Mouse (Mus musculus): Measurements from ENCODE around the gene Muc20. TPM values are rescaled to one million over a fixed set of nuclear protein-coding genes. Genes with fewer than 3 reads are reported as not detected.

Muc20 gene
- total RNA-seq, 1 experiment from 2014 or later = 0.15 TPM

GRCm38 (mm10) chr16:32796676-32797425, 384 bp downstream of the Muc20 start:
- DNase-seq = no peak

GRCm38 (mm10) chr16:32795177-32795576, 2.1 kb downstream of the Muc20 start:
- DNase-seq = no peak

- DNase-seq = no peak
Measured at GRCm38 (mm10) chr16:32790056-32790455, 7.2 kb downstream of the Muc20 start.

GRCm38 (mm10) chr16:32784840-32785239, 12.4 kb downstream of the Muc20 start:
- DNase-seq = no peak

- DNase-seq = no peak
Measured at GRCm38 (mm10) chr16:32783324-32784062, 13.7 kb downstream of the Muc20 start.

GRCm38 (mm10) chr16:32778956-32779355, 18.3 kb downstream of the Muc20 start:
- no peak for DNase-seq

DNA sequence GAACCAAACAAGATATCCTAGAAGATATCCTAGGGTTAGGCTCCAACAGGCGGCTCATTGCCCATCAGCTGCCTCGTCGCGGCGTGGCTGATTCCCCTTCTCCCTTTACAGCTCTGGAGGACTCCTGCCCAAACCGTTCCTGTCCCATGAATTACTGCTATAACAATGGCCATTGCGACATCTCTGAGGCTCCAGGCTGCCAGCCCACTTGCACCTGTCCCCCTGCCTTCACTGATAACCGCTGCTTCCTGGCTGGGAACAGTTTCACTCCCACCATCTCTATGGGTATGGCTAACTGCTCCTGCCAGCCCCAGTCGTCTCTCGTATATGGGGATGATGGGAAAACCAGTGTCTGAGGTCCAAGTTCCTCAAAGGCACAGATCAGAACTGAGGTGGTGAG, 20.6 kb downstream of the Muc20 start:
- no peak for DNase-seq

- no peak for DNase-seq
Measured at GRCm38 (mm10) chr16:32766904-32767303, 30.3 kb downstream of the Muc20 start.

- DNase-seq = no peak
Measured at GRCm38 (mm10) chr16:32764961-32765360, 32.3 kb downstream of the Muc20 start.

DNA sequence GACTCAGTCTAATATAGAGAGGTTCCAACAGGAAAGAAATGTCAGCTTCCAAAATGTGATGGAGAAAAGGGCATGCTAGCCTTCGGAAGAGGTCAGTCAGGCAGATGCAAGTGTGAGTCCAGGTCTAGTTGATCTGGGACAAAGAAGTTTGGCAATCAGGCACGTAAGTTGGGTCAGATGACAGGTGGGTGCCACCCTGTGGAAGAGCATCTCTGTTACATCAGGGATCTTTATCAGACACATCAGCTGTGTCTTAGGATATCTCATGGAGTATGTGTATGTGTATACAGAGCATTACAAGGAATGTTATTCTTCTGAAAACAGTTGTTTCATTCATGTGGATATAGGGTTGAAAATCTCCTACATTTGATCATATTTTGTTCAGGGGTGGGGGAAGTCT, 32.7 kb downstream of the Muc20 start:
- DNase-seq = no peak

- no peak for DNase-seq
Measured at GRCm38 (mm10) chr16:32750242-32751127, 46.8 kb downstream of the Muc20 start.

GRCm38 (mm10) chr16:32745852-32746251, 51.4 kb downstream of the Muc20 start:
- DNase-seq = no peak

- DNase-seq = no peak
Measured at GRCm38 (mm10) chr16:32742712-32743111, 54.5 kb downstream of the Muc20 start.

DNA sequence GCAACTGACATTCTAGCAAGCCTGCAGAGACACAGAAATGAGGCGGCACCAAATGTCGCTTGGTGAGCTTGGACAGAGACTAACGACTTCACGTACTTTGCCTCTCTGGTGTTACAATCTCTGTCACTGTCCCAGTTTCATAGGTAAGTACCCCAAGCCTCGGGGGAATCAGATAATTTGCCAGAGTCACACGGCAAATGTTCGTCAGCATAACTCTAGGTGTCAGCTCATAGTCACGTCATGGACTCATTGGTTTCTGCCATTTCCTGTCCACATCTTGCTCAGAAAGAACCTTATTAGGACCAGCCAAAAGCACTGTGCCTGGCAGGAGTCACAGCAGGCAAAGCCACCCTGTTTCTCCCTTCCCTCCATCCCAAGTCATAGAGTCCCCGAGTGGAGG, 55.9 kb downstream of the Muc20 start:
- DNase-seq = no peak

DNA sequence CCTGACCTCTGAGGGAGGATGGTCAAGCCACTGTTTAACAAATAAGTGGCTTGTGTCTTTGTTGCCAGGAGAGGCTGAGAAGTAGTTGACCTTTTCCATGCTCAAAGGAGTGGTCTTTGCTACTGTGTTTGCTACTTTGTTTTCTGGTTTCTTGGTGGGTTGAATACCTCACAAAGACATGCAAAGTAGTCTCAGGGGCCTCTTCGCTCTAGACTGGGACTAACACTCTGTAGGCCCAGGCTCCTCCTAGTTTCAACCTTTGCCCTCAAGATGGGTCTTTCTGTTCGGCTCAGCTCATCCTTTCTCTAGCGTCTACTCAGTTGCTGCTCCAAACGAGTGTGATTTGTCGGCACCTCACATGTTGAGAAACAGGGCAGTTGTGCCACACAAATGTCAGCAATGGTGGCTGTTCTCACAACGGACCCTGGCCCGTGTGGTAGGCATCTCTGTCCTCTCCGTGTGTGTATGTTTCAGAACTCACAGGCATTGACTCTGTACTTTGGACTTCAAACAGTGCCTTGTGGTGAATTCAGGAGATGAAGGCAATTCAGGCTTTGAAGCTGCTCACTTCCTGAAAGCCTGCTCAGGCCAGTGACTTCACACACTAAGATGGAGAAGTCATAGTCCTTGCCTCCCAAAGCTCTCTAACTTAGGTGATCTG, 57.1 kb downstream of the Muc20 start:
- no peak for DNase-seq

DNA sequence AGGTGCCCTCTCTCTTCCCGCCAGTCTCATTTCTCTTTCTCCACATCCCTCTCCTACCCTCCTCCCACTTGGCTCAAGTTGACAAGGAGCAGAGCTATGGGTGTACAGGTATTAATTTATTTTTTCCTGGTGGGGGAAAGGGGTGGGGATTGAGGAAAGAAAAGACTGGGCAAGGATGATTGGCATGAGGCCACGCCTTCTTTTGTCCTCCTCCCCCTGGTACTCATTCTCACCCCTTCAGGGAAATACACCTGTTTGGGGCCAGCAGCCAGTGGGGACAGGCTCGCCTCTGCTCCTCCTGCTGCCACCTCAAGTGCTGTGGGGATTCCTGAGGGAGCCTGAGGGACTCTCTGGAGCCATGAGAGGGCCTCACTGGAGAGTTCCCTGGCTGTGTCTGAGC, 61.2 kb downstream of the Muc20 start:
- no peak for DNase-seq

DNA sequence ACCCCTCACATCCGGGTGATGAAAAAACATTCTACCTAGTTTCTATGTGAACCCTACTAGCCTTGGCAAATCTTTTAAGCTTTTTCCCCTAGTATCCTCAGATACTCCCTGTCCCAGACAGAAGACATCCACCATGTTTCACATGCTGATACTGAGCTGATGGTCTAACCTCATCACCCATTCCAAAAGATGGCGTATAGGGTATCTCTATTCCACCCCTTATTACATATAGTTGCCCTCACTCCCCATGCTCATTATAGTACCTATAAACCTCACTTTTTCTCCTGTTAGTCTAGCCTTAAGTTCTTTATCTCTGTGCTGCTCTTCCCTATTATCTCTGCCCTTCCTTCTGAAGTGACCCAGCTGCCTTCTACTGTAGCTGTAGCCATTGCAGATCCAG, 61.6 kb downstream of the Muc20 start, which contains the start of gene Muc4:
Muc4 (plus strand) TSS at position 301 of the 400 bp plus-strand sequence.
- no peak for DNase-seq

GRCm38 (mm10) chr16:32733213-32733612, 64.0 kb downstream of the Muc20 start:
- DNase-seq = no peak

- no peak for DNase-seq
Measured at GRCm38 (mm10) chr16:32728730-32729129, 68.5 kb downstream of the Muc20 start.

DNA sequence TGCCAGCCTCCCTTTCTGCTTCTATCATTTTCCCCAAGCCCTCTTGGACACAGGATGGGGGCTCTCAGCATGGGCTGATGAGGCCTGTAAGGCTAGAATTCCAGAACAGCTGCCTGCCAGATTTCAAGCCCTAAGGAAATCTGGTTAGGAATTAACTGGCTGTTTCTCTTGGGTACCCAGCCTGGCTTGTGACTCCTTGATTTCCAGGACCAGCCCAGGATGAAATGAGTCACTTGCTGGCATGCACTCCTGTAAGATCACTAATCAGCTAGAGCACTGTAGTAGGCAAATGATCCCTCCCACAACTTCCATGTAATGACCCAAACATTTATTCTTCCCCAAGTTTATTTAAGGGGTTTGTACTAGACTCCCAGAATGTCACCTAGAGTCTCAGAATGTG, 69.0 kb downstream of the Muc20 start:
- no peak for DNase-seq
